Mouse (Mus musculus) CH12.LX (cell line): ENCODE measurements at regions not wholly inside any gene's neighbourhood (a gene's known extent, or its start where the extent isn't known, plus 50 kb on each side); places are given as distances from the start of the nearest gene placed in this dataset.

ENCODE experiments used
- DNase-seq: peaks from one replicate; pipeline ENCODE4 v3.0.0-alpha.2; 2013; ENCODE audit errors: extremely low read depth
- H3K27ac ChIP-seq: 2 replicates; pipeline ENCODE4 v1.5.1; 2012; ENCODE audit warnings: low read depth, mild to moderate bottlenecking, control low read depth, moderate library complexity; ENCODE audit not compliant: insufficient read depth
- H3K27me3 ChIP-seq: replicated peaks from 2 replicates; pipeline ENCODE3; 2012; ENCODE audit warnings: inconsistent platforms
- H3K36me3 ChIP-seq, 2 experiments: replicated peaks in 1 of 2; 2 replicates each; pipeline versions ENCODE3 to v1.6.1; 2012; ENCODE audit warnings: inconsistent platforms in 1 of 2, low read length in 1 of 2, mild to moderate bottlenecking in 1 of 2, mixed read lengths in 1 of 2, moderate library complexity in 1 of 2; ENCODE audit not compliant: control insufficient read depth in 1 of 2, insufficient read depth in 1 of 2
- H3K4me1 ChIP-seq, 2 experiments: 2 replicates each; pipeline ENCODE4 v1.6.1; 2012; ENCODE audit warnings: inconsistent platforms in 1 of 2, moderate library complexity in 1 of 2; ENCODE audit not compliant: insufficient read depth in 2 of 2, control insufficient read depth in 1 of 2
- H3K4me2 ChIP-seq: 2 replicates; pipeline ENCODE4 v1.6.1; 2012; ENCODE audit warnings: low read depth, mild to moderate bottlenecking, control low read depth; ENCODE audit not compliant: poor library complexity, insufficient read depth, severe bottlenecking
- H3K4me3 ChIP-seq, 3 experiments: fragments of 150-350 bp in 1 of 3; sonication (generic) in 1 of 3; replicated peaks in 1 of 3; 2 replicates each; pipeline versions ENCODE3 to v1.5.1; 2011 to 2012; ENCODE audit warnings: low read depth in 2 of 3, low read length in 2 of 3, mild to moderate bottlenecking in 2 of 3, moderate library complexity in 2 of 3, control low read depth in 1 of 3, improper control_type of control experiment in 1 of 3, inconsistent platforms in 1 of 3, mixed read lengths in 1 of 3; ENCODE audit not compliant: poor library complexity in 1 of 3
- H3K79me2 ChIP-seq: replicated peaks from 2 replicates; pipeline ENCODE4 v1.6.1; 2012; ENCODE audit warnings: mild to moderate bottlenecking, moderate library complexity; ENCODE audit not compliant: control insufficient read depth, poor library complexity, insufficient read depth, severe bottlenecking; ENCODE audit errors: extremely low read depth
- H3K9ac ChIP-seq: 2 replicates; pipeline ENCODE4 v1.6.1; 2012; ENCODE audit warnings: low read depth, mild to moderate bottlenecking, control low read depth, moderate library complexity; ENCODE audit not compliant: insufficient read depth
- H3K9me3 ChIP-seq: replicated peaks from 2 replicates; pipeline ENCODE3; 2012; ENCODE audit warnings: low read length, inconsistent platforms, mixed read lengths
- CHD1 ChIP-seq: IDR thresholded peaks from 2 replicates; pipeline ENCODE4 v1.6.1; 2012; ENCODE audit warnings: low read depth, low read length, improper control_type of control experiment, inconsistent platforms
- CTCF ChIP-seq, 2 experiments: IDR thresholded peaks in 1 of 2; conservative IDR thresholded peaks in 1 of 2; 2 replicates each; pipeline ENCODE4 v1.5.1; 2011 to 2012; ENCODE audit warnings: low read depth in 2 of 2, low read length in 2 of 2, improper control_type of control experiment in 1 of 2, inconsistent platforms in 1 of 2, mild to moderate bottlenecking in 1 of 2, moderate library complexity in 1 of 2
- E2F4 ChIP-seq: IDR thresholded peaks from 2 replicates; pipeline ENCODE4 v1.6.1; 2011; ENCODE audit warnings: low read depth, low read length, improper control_type of control experiment; ENCODE audit not compliant: insufficient replicate concordance
- ELF1 ChIP-seq: IDR thresholded peaks from 2 replicates; pipeline ENCODE4 v1.6.1; 2014; ENCODE audit warnings: low read depth, mild to moderate bottlenecking, inconsistent platforms, low read length, improper control_type of control experiment
- EP300 ChIP-seq: IDR thresholded peaks from 2 replicates; pipeline ENCODE4 v1.6.1; 2011; ENCODE audit warnings: low read length, improper control_type of control experiment
- ETS1 ChIP-seq: conservative IDR thresholded peaks from 2 replicates; pipeline ENCODE4 v1.6.1; 2012; ENCODE audit warnings: low read depth, mild to moderate bottlenecking, inconsistent platforms, low read length, improper control_type of control experiment, moderate library complexity
- HCFC1 ChIP-seq: IDR thresholded peaks from 2 replicates; pipeline ENCODE4 v1.6.1; 2012; ENCODE audit warnings: low read depth, mild to moderate bottlenecking, inconsistent platforms, low read length, improper control_type of control experiment
- IRF4 ChIP-seq: IDR thresholded peaks from 2 replicates; pipeline ENCODE4 v1.6.1; 2014; ENCODE audit warnings: low read depth, mild to moderate bottlenecking, inconsistent platforms, low read length, improper control_type of control experiment
- JUN ChIP-seq: IDR thresholded peaks from 2 replicates; pipeline ENCODE4 v1.6.1; 2011; ENCODE audit warnings: low read depth, mild to moderate bottlenecking, low read length, improper control_type of control experiment, moderate library complexity; ENCODE audit not compliant: insufficient read depth
- JUND ChIP-seq: conservative IDR thresholded peaks from 2 replicates; pipeline ENCODE4 v1.6.1; 2011; ENCODE audit warnings: low read depth, low read length, improper control_type of control experiment
- MAX ChIP-seq: IDR thresholded peaks from 2 replicates; pipeline ENCODE4 v1.6.1; 2011; ENCODE audit warnings: low read length, improper control_type of control experiment
- MAZ ChIP-seq: IDR thresholded peaks from 2 replicates; pipeline ENCODE4 v1.6.1; 2012; ENCODE audit warnings: low read depth, mild to moderate bottlenecking, inconsistent platforms, low read length, improper control_type of control experiment, moderate library complexity
- NRF1 ChIP-seq: IDR thresholded peaks from 2 replicates; pipeline ENCODE4 v1.6.1; 2014; ENCODE audit warnings: low read depth, mild to moderate bottlenecking, inconsistent platforms, low read length, improper control_type of control experiment, moderate library complexity
- POLR2A ChIP-seq: IDR thresholded peaks from 2 replicates; pipeline ENCODE4 v1.6.1; 2011; ENCODE audit warnings: low read depth, mild to moderate bottlenecking, improper control_type of control experiment, low read length
- POLR2AphosphoS2 ChIP-seq: IDR thresholded peaks from 2 replicates; pipeline ENCODE4 v1.6.1; 2011; ENCODE audit warnings: low read depth, low read length, improper control_type of control experiment
- SMC3 ChIP-seq: IDR thresholded peaks from 2 replicates; pipeline ENCODE4 v1.6.1; 2011; ENCODE audit warnings: low read depth, low read length, improper control_type of control experiment
- TBP ChIP-seq: conservative IDR thresholded peaks from 2 replicates; pipeline ENCODE4 v1.6.1; 2011; ENCODE audit warnings: low read depth, low read length, improper control_type of control experiment
- TCF12 ChIP-seq: IDR thresholded peaks from 2 replicates; pipeline ENCODE4 v1.6.1; 2014; ENCODE audit warnings: low read depth, mild to moderate bottlenecking, inconsistent platforms, low read length, improper control_type of control experiment
- USF2 ChIP-seq: conservative IDR thresholded peaks from 2 replicates; pipeline ENCODE4 v1.6.1; 2011; ENCODE audit warnings: low read depth, low read length, improper control_type of control experiment
- ZMIZ1 ChIP-seq: IDR thresholded peaks from 2 replicates; pipeline ENCODE4 v1.6.1; 2012; ENCODE audit warnings: low read depth, mild to moderate bottlenecking, inconsistent platforms, low read length, improper control_type of control experiment
- dilution Hi-C: fragments of 300-500 bp; cut with MboI; formaldehyde crosslinking; loops from 2 replicates; pipeline ENCODE4 v1.14.3; 2020; ENCODE audit warnings: low sequenced_read_pairs; ENCODE audit not compliant: extremely low pct_unique_long_range_greater_than_20kb, extremely low pct_ligation_motif_present
- in situ Hi-C: fragments of 300-500 bp; cut with MboI; formaldehyde crosslinking; loops from 3 replicates; pipeline ENCODE4 v1.14.3; 2019; ENCODE audit warnings: low sequenced_read_pairs, low pct_ligation_motif_present, low pct_unique_long_range_greater_than_20kb, mixed read lengths

DNA sequence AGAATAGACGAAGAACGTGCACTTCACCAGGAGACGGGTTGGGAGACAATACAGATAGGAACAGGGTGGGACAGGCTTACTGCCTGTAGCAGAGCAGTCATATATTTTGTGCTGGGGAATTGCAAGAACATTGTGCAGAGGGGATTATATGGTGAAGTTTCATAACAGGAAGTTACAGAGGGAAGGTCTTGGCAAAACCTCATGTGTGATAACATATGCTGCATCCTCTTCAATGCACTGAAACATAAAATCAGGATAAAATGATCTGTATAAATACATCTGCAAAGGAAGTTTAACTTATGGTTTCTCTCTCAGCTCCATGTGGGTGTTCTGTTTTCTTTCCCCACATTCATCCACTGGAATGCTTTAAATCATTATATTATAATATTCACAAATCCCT, 876.5 kb upstream of the Dppa4 start:
- peaks cover 29% of the 10 kb centered on the region for H3K9me3 ChIP-seq
- H3K27me3 ChIP-seq, result no peaks in the 10 kb centered on the region
- H3K9ac ChIP-seq, result no peak overlapping the region
- no peak for TF ChIP-seq ELF1
- in situ Hi-C loops (no loop called here), dilution Hi-C loops (no loop called here)
- no peaks in the 10 kb centered on the region for H3K79me2 ChIP-seq
- no peak overlapping the region for H3K4me3 ChIP-seq
- H3K4me1 ChIP-seq, result no peaks in the 10 kb centered on the region
- no peak overlapping the region for H3K27ac ChIP-seq
- DNase-seq, result no peak
- no peaks in the 10 kb centered on the region for H3K36me3 ChIP-seq
- no peak overlapping the region for H3K4me2 ChIP-seq

DNA sequence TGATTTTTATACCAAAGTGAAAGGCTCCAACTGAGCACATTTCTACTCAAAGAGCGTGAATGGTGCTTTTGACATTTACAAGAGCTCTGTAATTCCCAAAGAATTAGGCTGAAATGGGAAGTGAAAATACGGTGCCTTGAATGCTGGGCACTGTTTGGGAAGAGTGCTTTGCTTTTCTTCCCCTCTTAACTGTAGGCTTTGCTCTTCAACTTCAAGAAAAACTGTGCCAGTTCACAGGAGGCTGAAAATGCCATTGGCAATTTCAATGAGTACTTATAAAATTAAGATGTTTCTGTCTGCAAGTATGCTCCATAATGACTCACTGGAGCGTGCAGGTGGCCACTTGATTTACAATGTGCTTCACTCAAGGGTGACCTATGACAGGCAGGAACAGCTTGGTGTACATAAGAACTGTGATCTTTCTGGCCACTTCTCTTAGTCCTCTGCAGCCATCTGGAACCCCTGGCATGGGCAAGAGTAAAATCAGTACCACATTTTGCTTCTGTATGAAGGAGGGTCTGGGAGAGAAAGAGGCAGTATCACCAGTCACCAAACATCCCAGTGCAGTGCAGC, 864.8 kb upstream of the Dppa4 start:
- DNase-seq, result no peak
- no peak overlapping the region for H3K4me3 ChIP-seq
- no peaks in the 10 kb centered on the region for H3K79me2 ChIP-seq
- H3K9ac ChIP-seq, result no peak overlapping the region
- H3K27me3 ChIP-seq, result no peaks in the 10 kb centered on the region
- H3K9me3 ChIP-seq, result peaks cover 21% of the 10 kb centered on the region
- dilution Hi-C loops, result no loop called here
- no peak for TF ChIP-seq TBP
- TF ChIP-seq ZMIZ1, result no peak
- no peak for TF ChIP-seq USF2
- H3K27ac ChIP-seq, result no peak overlapping the region
- in situ Hi-C loops, result no loop called here
- H3K36me3 ChIP-seq, result no peaks in the 10 kb centered on the region
- no peaks in the 10 kb centered on the region for H3K4me1 ChIP-seq
- no peak overlapping the region for H3K4me2 ChIP-seq

DNA sequence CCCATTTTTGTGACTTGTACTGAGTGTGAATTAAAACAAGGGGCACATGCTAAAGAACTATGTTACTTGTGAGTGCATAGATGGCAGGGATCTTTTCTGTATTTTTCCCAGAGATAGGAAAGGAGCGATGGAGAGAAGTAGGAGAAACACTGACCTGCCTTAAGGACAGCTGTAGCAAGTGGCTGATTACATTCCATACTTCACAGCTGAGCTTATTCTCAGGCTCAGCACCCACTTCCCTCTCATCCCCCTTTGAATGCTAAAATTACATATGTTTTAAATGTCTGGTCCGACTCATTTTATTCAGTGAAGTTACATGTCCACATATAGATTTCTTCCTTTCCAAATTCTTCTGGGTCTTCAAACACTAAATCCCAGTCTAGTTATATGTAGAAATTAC, 838.5 kb upstream of the Dppa4 start:
- no peak overlapping the region for H3K4me3 ChIP-seq
- no peaks in the 10 kb centered on the region for H3K27me3 ChIP-seq
- no peak for DNase-seq
- no peak overlapping the region for H3K27ac ChIP-seq
- no peak for TF ChIP-seq IRF4
- no peak for TF ChIP-seq EP300
- TF ChIP-seq ZMIZ1, result no peak
- TF ChIP-seq MAZ, result no peak
- TF ChIP-seq TCF12, result no peak
- no peak for TF ChIP-seq ETS1
- TF ChIP-seq POLR2AphosphoS2, result no peak
- no peak for TF ChIP-seq E2F4
- no peak for TF ChIP-seq POLR2A
- TF ChIP-seq MAX, result no peak
- no peak for TF ChIP-seq CTCF (conservative IDR thresholded peaks at IDR 0.05 in 1 of 2, IDR thresholded peaks at IDR 0.05 in 1 of 2; ENCODE audit: low read depth in 2 of 2, low read length in 2 of 2)
- no peak for TF ChIP-seq SMC3
- no peak for TF ChIP-seq JUND
- TF ChIP-seq JUN, result no peak
- TF ChIP-seq CHD1, result no peak
- no peak for TF ChIP-seq NRF1
- TF ChIP-seq HCFC1, result no peak
- no peaks in the 10 kb centered on the region for H3K79me2 ChIP-seq
- no peak overlapping the region for H3K4me2 ChIP-seq
- in situ Hi-C loops (no loop called here), dilution Hi-C loops (no loop called here)
- H3K9me3 ChIP-seq, result peaks cover 30% of the 10 kb centered on the region
- no peak overlapping the region for H3K9ac ChIP-seq
- H3K36me3 ChIP-seq, result no peaks in the 10 kb centered on the region
- H3K4me1 ChIP-seq, result no peaks in the 10 kb centered on the region
